Mouse (Mus musculus) olfactory bulb, adult 2 months (tissue): ENCODE data around the gene Arid1b. TPM values are rescaled to one million over a fixed set of nuclear protein-coding genes. Genes with fewer than 3 reads are reported as not detected.
A peak's percentile ranks its signal among the peaks of the same experiment; 100 is the strongest.

Experiments used
- H3K27ac ChIP-seq: fragments of 200-500 bp; 2 replicates; pipeline ENCODE4 v1.5.1; 2012; ENCODE audit warnings: low read depth, low read length; ENCODE audit not compliant: insufficient read depth
- H3K4me1 ChIP-seq: fragments of 200-500 bp; 2 replicates; pipeline ENCODE4 v1.6.1; 2012; ENCODE audit warnings: low read length; ENCODE audit not compliant: control insufficient read depth, insufficient read depth
- H3K4me3 ChIP-seq: fragments of 200-500 bp; 2 replicates; pipeline ENCODE4 v1.5.1; 2012; ENCODE audit warnings: mild to moderate bottlenecking, low read depth, low read length, moderate library complexity; ENCODE audit not compliant: insufficient read depth
- CTCF ChIP-seq: fragments of 200-500 bp; IDR thresholded peaks from 2 replicates; pipeline ENCODE4 v1.5.1; 2012; ENCODE audit warnings: low read depth, mild to moderate bottlenecking, low read length, moderate library complexity; ENCODE audit not compliant: insufficient read depth
- POLR2A ChIP-seq: fragments of 200-500 bp; IDR thresholded peaks from 2 replicates; pipeline ENCODE4 v1.6.1; 2012; ENCODE audit warnings: mild to moderate bottlenecking, low read depth, low read length, moderate library complexity; ENCODE audit not compliant: insufficient read depth
- WGBS: fragments of 180-500 bp; shearing (Covaris S2); methylation state at CpG from one replicate; pipeline ENCODE4 v1.1.7; 2018; 5-methylcytosine and 5-hydroxymethylcytosine counted together
- polyA plus RNA-seq: library from polyadenylated mRNA; stranded (reverse); fragments of >200 nt; gene quantifications from 2 replicates; pipeline ENCODE4 v1.2.4, GENCODE M21; 2012; ENCODE audit warnings: low replicate concordance; ENCODE audit not compliant: missing spikeins, insufficient read depth, insufficient read length

Arid1b gene
- polyA plus RNA-seq, 1 experiment = not detected

DNA sequence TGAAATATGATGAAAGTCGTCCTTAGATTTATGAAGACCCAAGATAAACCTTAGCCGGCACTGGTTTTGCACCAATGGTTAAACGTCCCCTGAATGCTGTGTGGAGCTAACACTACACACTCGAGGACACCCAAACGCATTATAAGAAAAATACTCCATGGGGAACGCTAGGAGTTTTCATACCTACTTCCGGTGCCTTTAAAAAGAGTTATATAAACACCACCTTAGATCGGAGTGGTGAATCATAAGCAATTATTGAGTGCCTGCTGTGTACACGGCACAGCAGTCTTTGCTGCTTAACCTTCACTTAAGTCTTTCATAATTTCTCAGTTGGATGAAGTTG is 664 bp upstream of the Arid1b start:
- WGBS = 18% methylated on average over 9 of the region's 9 CpGs
- TF ChIP-seq CTCF (no peak), POLR2A (no peak)
- H3K4me3 ChIP-seq = peak overlapping the region; percentile 87
- peak overlapping the region; percentile 94 for H3K27ac ChIP-seq
- peaks cover 8% of the 10 kb centered on the region for H3K4me1 ChIP-seq

DNA sequence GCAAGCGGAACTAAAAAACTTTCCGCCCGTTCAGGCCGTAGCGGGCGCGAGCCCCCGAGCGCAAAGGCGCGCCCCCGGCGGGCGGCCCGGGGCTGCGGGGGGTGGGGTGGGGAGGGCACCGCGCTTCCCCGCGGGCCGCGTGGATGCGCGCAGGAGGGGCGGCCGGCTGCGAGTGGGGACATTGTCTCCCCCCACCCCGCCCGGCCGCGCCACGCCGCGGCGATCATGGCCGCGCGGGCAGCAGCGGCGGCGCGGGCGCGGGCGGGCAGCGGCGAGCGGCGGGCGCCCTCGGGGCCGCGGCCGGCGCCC is 326 bp downstream of the Arid1b start:
- no peak for TF ChIP-seq CTCF
- TF ChIP-seq POLR2A = no peak
- WGBS = 6% methylated on average over 54 of the region's 55 CpGs

DNA sequence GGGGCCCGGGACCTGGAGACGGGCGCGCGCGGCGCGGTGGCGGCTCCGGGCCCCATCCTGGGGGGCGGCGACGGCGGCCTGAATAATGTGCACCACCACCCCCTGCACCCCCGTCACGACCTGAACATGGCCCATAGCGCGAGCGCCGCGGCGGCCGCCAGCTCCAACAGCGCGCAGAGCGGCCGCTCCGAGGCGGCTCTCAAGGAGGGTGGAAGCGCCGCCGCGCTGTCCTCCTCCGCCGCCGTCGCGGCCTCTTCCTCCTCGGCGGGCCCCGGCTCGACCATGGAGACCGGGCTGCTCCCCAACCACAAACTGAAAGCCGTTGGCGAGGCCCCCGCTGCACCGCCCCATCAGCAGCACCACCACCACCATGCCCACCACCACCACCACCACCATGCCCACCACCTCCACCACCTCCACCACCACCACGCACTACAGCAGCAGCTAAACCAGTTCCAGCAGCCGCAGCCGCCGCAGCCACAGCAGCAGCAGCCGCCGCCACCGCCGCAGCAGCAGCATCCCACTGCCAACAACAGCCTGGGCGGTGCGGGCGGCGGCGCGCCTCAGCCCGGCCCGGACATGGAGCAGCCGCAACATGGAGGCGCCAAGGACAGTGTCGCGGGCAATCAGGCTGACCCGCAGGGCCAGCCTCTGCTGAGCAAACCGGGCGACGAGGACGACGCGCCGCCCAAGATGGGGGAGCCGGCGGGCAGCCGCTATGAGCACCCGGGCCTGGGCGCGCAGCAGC is 855 bp downstream of the Arid1b start:
- TF ChIP-seq POLR2A = peak; percentile 28; the same call in 1 of the 2 replicates
- TF ChIP-seq CTCF = no peak
- Histone ChIP-seq H3K4me3 (peak overlapping the region; percentile 87), H3K27ac (peak overlapping the region; percentile 99), H3K4me1 (peaks cover 8% of the 10 kb centered on the region)
- 3% methylated on average over 81 of the region's 81 CpGs for WGBS

More for the DNA sequence above, 326 bp downstream of the Arid1b start:
- Histone ChIP-seq H3K27ac (peak overlapping the region; percentile 99), H3K4me3 (peak overlapping the region; percentile 87), H3K4me1 (peaks cover 8% of the 10 kb centered on the region)

DNA sequence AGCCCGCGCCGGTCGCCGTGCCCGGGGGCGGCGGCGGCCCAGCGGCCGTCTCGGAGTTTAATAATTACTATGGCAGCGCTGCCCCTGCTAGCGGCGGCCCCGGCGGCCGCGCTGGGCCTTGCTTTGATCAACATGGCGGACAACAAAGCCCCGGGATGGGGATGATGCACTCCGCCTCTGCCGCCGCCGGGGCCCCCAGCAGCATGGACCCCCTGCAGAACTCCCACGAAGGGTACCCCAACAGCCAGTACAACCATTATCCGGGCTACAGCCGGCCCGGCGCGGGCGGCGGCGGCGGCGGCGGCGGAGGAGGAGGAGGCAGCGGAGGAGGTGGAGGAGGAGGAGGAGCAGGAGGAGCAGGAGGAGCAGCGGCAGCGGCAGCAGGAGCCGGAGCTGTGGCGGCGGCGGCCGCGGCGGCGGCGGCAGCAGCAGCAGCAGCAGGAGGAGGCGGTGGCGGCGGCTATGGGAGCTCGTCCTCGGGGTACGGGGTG is 1.5 kb downstream of the Arid1b start:
- peak overlapping the region; percentile 87 for H3K4me3 ChIP-seq
- TF ChIP-seq POLR2A (0 out of 2 replicates have a peak, but pooled peaks have one; percentile 21), CTCF (no peak)
- WGBS = 2% methylated on average over 48 of the region's 56 CpGs
- H3K27ac ChIP-seq = peak overlapping the region; percentile 99
- H3K4me1 ChIP-seq = peaks cover 8% of the 10 kb centered on the region

DNA sequence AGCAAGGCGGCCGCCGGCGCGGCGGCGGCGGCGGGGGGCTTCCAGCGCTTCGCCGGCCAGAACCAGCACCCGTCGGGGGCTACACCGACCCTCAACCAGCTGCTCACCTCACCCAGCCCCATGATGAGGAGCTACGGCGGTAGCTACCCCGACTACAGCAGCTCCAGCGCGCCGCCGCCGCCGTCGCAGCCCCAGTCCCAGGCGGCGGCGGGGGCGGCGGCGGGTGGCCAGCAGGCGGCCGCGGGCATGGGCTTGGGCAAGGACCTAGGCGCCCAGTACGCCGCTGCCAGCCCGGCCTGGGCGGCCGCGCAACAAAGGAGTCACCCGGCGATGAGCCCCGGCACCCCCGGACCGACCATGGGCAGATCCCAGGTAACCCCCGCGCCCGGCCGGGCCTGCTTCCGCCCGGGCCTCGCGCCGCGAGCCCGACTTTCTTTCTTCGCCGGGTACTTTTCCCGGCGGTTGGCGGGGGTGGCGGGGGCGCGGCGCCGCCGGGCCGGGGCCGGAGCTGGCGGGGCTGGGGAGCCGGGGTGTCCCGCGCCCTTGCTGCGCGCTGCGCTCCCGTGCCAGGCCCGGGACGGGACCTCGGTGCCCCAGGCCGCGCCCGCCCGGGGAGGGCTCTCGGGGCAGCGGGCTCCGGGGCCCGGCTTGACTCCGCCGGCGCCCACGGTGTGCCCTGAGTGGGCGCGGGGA is 2.1 kb downstream of the Arid1b start:
- peak overlapping the region; percentile 99 for H3K27ac ChIP-seq
- H3K4me1 ChIP-seq = peaks cover 12% of the 10 kb centered on the region
- WGBS = under 1% methylated on average over 95 of the region's 95 CpGs
- H3K4me3 ChIP-seq = peak overlapping the region; percentile 87
- TF ChIP-seq POLR2A (no peak), CTCF (no peak)

DNA sequence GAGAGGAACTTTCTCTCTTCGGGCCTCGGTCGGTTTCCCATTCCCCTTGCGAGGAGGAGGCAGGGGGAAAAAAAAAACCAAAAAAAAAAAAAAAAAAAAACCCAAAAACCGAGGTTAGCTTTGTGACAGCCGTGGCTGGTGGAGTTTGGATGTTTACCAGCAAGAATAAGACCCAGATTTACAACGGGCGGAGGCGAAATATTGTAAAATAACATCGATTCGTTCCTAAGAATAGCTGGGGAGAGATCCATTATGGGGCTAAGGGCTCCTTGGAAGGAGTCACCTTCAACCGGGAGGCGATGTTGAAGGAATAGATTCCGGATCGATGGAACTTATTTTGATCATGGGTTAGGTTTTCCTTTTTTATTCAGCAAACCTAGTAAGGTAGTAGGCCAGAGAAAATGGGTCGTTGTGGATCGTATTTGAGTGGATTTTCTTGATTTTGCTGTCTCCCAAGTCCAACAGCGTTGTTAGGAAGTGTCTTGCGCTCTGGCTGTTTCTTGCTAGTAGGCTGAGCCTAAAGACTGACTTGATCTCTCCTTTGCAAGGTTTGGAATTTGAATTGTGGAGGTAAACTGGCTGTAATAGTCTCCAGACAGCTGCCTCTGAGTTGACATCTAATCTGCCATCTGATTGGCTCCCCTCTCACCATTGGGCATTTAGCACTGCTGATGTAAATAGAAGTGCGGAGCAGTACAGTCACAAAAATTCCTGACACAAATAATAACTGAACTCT is 2.9 kb downstream of the Arid1b start:
- H3K4me3 ChIP-seq = peak overlapping the region; percentile 87
- peak overlapping the region; percentile 81 for H3K27ac ChIP-seq
- under 1% methylated on average over 20 of the region's 20 CpGs for WGBS
- TF ChIP-seq CTCF (no peak), POLR2A (no peak)
- H3K4me1 ChIP-seq = peaks cover 9% of the 10 kb centered on the region

- H3K4me1 ChIP-seq = peaks cover 11% of the 10 kb centered on the region
- H3K4me3 ChIP-seq = no peak overlapping the region
- no peak overlapping the region for H3K27ac ChIP-seq
- 13% methylated on average over 3 of the region's 3 CpGs for WGBS
- TF ChIP-seq POLR2A (no peak), CTCF (no peak)
Observed at GRCm38 (mm10) chr17:4997968-4998367, 3.8 kb downstream of the Arid1b start.

DNA sequence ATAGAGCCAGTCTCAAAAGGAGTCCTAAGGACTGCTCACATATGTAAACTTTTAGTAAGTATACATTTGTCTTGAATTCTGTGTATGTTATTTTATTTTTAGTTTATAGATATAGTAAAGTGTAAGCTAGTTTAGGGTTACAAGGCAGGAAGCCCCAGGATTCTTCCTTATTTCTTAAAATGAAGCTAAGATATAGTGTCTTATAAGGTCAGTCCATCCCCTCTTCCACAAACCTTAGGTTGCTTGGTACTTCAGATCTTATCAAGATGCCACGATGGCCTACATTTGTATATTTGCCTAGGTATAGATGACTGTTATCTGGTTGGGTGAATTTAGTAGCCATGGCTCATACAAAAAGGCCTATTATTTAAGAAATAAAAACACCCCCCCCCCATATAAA is 5.1 kb downstream of the Arid1b start:
- 30% methylated on average over 1 of the region's 1 CpGs for WGBS
- Histone ChIP-seq H3K27ac (no peak overlapping the region), H3K4me3 (no peak overlapping the region), H3K4me1 (peaks cover 17% of the 10 kb centered on the region)
- TF ChIP-seq CTCF (no peak), POLR2A (no peak)

- Histone ChIP-seq H3K4me1 (peaks cover 25% of the 10 kb centered on the region), H3K27ac (peak overlapping the region; percentile 40; the same call in 1 of the 2 replicates), H3K4me3 (peak overlapping the region; percentile 26; the same call in 1 of the 2 replicates)
- WGBS = 15% methylated on average over 10 of the region's 10 CpGs
- TF ChIP-seq CTCF = no peak
- no peak for TF ChIP-seq POLR2A
Observed at GRCm38 (mm10) chr17:5000001-5000400, 5.9 kb downstream of the Arid1b start.
